Mouse (Mus musculus): ENCODE data around the gene Sdk1. TPM values are rescaled to one million over a fixed set of nuclear protein-coding genes. Genes with fewer than 3 reads are reported as not detected.

The Sdk1 gene
- total RNA-seq, 4 experiments from 2014 or later = 0.77 to 1.4 (median 1.2) TPM

GRCm38 (mm10) chr5:142240288-142240687, 999.0 kb downstream of the Sdk1 start:
- no peak for DNase-seq (ENCODE audit: low spot score in 2 of 2)

DNA sequence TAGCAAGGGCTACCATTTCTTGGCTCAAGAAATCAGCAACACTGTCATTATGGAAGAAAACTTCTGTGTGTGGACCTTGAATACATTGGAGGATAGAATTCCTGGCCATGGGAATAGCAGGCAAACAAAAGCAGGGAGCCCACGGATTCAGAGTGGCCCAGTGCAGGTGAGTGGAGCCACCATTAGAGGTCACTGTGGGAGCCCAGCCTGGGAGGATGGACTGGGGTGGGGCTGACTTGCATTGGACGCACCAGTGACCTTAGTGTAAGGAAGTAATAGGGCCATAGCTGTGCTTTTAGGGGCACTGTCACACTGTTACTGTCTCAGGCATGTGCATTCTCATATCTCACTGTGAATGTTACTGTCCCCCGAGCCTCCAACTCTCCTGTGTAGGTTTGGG, 1001.3 kb downstream of the Sdk1 start:
- no peak for DNase-seq (ENCODE audit: low spot score in 2 of 2)

- DNase-seq (ENCODE audit: low spot score in 2 of 2) = no peak
These were observed 1001.8 kb downstream of the Sdk1 start for GRCm38 (mm10) chr5:142243069-142243468.

DNA sequence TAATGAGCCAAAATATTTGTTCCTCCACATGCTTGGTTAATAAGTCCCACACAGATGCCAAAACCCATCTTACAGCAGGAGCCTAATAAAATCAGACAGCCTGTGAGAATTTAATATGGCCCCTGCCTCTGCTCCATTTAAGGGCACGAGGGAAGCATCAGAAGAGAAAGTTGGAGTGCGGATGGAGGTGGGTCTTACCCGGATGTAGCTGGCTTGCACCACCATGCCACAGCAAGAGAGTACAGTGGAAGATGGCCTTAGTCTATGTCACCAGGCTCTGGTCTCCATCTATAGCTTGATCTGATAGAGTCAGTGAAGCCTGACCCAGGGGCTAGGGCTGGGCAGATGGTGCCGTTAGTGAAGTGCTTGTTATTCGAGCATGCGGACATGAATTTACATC, 1014.9 kb downstream of the Sdk1 start:
- DNase-seq (ENCODE audit: low spot score in 2 of 2) = no peak

GRCm38 (mm10) chr5:142258716-142259115, 1017.4 kb downstream of the Sdk1 start:
- no peak for DNase-seq (ENCODE audit: low spot score in 2 of 2)

DNA sequence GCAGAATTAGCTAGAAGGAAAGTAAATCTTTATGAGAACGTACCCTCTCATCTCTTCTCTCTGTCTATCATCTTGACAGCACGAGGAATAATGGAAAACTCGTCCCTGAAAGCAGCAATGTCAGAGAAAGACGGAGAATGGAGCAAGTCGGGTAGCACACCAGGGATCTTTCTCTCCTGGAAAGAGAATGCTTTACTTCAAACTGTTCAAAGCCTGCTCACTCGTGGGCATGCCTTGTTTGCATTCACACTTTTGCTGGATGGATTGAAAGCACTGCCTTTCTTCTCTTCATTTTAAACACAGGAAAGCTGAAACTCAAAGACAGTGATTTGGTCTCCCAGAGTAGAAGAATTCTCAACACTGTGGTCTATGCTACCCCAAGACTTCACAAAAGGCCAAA, 1020.8 kb downstream of the Sdk1 start:
- no peak for DNase-seq (ENCODE audit: low spot score in 2 of 2)

Other genes starting within 250 kb of the Sdk1 start
- gene Card11, start 240.9 kb upstream of the Sdk1 start, total RNA-seq (2022) = 1 to 10 TPM in 1 of 4 experiments, under 1 TPM in 3; 0.19 to 1.3 (median 0.64) TPM